Mouse (Mus musculus) stomach, postnatal 0 days (tissue): ENCODE data around the gene Zfp553.

Experiments used
- CTCF ChIP-seq: IDR thresholded peaks from 2 replicates; pipeline ENCODE4 v1.5.1; 2016; ENCODE audit warnings: antibody characterized with exemption, low read depth, mild to moderate bottlenecking, moderate library complexity
- EP300 ChIP-seq: optimal IDR thresholded peaks from 2 replicates; pipeline ENCODE3; 2016; ENCODE audit warnings: antibody characterized with exemption

- no peak for TF ChIP-seq CTCF
- TF ChIP-seq EP300, result no peak
These were observed 20.2 kb upstream of the Zfp553 start for GRCm38 (mm10) chr7:127212432-127213250.
